Mouse (Mus musculus) ovary, postnatal 14 days (tissue): ENCODE results near the gene Taf1c.
A peak's percentile ranks its signal among the peaks of the same experiment; 100 is the strongest.

Source experiments
- DNase-seq: peaks from one replicate; pipeline ENCODE4 v3.0.0; 2022; ENCODE audit warnings: low spot score

The Taf1c gene

DNA sequence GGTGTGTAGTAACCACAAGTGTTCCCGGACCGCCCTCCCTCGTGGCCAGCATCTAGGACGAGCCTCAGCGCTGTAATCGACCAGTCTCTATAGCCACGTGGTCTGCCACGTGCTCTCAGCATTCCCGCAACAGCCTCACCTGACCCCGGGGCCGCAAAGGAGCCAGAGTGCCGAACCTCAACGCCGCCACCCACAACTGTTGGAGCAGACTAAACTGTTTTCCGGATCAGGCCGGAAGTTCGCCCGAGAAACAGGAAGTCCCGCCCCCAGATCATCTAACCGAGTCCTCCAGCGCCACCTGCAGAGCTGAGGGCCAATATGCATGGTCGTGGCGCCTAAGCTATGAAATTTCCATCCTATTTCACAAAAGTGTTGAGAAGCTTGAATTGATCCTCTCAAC, at the start of gene Taf1c:
Gene Taf1c (minus strand): TSS at position 227 of the 400 bp plus-strand sequence.
- peak; percentile 92 for DNase-seq

DNA sequence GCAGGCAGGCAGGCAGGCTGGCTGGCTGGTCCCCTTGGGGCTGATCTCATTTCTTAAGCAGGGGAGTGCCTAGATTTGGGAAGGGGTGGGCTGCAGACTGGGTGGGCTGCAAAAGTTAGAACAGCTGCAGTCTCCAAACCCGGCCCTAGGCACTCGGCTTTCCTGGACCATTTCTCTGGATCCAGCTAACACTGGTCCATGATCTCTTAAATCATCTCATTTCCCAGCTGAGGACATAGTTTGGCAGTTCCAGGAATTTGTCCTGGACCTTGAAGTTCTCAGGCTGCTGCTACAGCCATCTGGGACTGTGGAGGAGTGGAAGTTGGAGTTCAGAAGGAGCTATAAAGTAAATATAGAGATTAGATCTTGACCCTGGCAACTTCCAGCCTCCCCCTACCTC, 46.3 kb upstream of the Taf1c start:
- no peak for DNase-seq

- DNase-seq, result no peak
These were observed 41.8 kb upstream of the Taf1c start for GRCm38 (mm10) chr8:119646846-119647245.

DNA sequence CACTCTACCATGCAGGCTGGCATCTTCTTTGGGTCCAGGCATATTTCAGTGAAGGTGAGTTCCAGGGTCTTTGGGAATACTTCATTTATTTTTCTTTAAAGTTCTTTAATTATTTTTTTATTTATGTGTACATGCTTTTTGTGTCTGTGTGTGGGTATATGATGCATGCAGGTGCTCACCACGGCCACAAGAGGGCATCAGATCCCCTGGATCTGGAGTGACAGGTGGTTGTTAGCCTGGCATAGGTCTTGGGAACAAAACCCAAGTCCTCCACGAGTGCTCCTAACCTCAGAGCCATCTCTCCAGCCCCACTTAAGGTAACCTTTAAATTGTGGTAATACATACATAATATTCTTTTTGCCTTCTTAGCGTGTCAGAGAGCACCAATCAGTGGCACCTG, 41.2 kb upstream of the Taf1c start:
- no peak for DNase-seq

- DNase-seq, result no peak
These were observed 40.1 kb upstream of the Taf1c start for GRCm38 (mm10) chr8:119644981-119645597.

GRCm38 (mm10) chr8:119644429-119644960, 39.5 kb upstream of the Taf1c start:
- no peak for DNase-seq

GRCm38 (mm10) chr8:119642960-119643359, 37.9 kb upstream of the Taf1c start:
- DNase-seq, result no peak

GRCm38 (mm10) chr8:119641058-119641457, 36.0 kb upstream of the Taf1c start:
- no peak for DNase-seq

DNA sequence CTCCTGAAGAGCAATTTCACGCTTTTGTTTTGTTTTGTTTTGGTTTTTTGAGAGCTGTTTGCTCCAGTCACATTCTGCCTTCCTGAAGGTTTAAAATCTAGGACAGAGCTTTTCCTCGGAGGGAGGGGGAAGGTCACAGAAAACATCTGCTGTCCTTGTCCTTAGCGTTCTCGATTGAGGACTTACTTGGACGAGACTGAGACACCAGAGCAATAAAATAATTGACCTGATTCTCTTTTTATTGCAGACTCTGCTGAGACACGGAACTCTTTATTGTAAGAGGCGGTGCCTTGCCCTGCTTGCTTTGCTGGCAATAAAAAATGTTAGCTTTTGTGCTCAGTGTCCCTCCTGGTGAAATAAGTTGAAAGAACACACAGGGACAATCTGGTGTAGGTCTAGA, 34.8 kb upstream of the Taf1c start:
- DNase-seq, result no peak

- no peak for DNase-seq
These were observed 33.2 kb upstream of the Taf1c start for GRCm38 (mm10) chr8:119638261-119638660.

DNA sequence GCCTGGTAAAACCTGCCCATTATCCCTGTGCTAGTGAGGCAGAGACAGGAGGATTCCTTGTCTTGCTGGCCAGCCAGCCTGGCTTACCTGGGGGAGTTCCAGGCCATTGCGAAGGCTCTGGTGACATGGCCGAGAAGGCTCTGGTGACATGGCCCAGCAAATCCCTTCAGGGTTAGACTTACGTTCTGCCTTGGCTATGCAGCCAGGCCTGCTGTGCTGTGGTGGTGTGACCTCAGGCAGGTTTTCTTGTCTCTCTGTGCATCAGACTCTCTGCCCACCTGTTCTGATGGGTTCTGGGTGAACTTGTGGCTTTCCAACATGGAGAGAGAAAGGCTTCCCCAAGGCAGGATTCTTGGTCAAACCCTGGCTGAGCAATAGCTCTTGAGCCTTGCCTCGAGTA, 32.4 kb upstream of the Taf1c start:
- no peak for DNase-seq

GRCm38 (mm10) chr8:119636766-119637165, 31.7 kb upstream of the Taf1c start:
- DNase-seq, result no peak

DNA sequence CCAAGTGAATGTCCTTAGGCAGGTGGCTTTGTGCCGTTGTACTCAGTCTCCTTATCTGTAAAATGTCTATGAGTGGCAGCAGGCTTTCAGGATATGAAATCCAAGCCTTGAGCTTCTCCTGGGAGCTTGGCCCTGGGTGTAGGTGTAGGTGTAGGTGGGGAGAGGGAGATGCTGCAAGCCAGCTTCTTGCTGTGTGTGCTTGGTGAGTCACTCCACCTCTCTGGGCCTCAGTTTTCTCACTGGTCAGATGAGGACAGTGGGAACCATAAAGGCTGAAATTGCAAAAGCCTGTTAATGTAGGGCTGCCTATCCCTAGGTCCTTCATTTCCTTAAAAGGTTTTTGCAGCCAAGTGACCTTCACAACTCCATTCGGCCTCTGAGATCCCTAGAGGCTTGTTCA, 30.9 kb upstream of the Taf1c start:
- no peak for DNase-seq

GRCm38 (mm10) chr8:119635378-119635777, 30.4 kb upstream of the Taf1c start, which contains the start of gene Kcng4:
Kcng4 (minus strand) TSS chr8:119635680.
- no peak for DNase-seq

DNA sequence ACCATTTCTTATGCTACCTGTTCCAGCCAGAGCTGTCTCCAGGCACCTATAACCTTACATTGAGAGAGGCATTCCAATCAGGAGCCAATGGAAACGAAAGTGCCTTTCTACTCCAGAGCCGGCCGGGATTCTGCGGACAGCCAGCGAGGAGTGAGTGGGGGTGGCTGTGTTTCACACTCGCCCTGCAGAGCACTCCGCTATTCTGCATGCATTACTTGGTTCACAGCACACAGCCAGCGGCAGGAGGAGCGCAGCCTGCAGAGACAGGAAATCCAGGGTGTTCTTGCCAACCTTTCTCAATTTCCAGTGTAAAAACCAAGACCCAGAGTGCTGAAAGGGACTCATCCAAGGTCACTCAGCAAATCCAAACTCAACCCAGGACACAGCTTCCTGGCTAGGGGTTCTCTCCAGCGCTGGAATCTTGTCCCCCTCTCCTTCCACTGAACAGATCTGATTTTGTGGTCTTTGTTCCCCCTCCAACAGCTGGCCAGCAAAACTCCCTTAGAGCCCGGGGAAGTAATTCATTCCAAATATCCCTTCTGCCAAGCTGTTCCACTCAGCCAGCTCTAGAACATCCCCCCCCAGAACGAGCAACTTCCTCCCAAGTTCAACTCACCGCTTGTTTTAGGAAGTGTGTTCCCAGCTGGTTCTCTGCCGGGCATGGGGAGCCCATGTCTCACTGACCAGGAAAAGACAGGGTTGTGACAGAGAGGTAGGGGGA, 29.8 kb upstream of the Taf1c start:
- no peak for DNase-seq

DNA sequence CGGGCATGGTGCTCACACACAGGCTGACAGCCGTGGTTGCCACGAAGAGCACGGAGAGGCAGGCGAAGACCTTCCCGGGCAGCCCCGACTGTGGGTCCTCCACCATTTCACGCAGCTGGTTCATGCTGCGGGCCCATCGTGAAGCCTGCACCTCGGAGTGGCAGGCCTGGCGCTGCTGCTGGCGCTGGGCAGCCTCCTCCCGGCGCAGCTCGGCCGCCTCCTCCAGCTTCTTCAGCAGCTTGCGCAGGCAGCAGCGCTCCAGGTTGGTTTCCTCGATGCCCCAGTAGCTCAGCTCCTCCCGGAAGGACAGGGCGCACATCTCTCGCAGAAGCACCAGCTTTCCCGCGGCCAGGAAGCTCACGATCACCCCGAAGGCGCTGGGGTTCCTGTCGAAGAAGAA, 27.9 kb upstream of the Taf1c start:
- no peak for DNase-seq

GRCm38 (mm10) chr8:119632246-119632645, 27.2 kb upstream of the Taf1c start:
- no peak for DNase-seq

DNA sequence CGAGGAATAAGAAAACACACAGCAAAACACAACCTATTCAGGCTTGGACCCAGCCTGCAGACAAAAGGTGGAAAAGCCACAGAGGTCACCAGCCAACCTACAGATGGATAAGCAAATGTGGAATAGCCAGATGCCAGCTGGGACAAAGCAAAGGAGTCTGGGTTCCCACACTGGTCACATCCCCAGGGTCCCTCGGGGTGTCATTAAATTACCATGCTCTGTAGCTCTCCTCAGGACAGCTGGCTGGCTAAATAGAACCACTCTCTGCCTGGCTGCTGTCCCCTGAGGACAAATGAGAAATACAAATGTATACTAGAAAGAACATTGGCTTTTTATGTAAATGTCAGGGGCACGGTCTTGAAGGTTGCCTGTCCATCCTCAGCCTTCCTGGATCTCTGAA, 25.8 kb upstream of the Taf1c start:
- no peak for DNase-seq

DNA sequence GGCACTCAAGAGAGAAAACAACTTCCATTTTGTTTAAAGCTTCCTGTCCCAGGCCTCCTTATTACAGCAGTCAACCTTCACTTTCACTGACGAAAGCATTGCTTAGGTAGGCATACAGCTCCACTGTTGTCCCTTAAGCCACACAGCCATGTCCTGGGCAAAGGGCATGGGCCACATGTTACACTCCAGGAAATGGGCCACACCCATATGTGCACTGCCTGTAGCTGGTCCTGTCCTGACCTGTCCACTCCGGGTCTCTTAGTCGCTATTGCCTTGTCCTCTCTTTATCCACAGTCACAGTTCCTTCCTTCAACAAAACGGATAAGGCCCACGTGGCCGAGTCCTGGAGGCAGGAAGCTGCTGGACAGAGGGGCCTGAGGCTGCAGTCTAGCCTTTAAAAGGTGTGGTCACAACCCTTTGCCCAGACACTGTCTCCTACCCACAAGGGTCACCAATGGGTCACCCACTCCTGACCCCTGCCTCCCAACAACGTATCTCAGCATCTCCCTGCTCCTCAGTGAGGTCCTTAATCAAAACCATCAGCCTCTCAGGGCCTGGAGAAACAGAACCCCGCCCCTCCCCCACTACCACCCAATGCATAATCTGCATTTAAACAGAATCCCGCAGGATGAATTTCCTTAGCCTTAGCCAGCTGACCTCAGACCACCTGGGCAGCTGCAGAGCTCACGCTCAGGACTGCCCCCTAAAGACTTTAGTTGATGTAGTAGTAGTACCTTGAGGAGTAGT, 22.8 kb upstream of the Taf1c start:
- DNase-seq, result no peak

DNA sequence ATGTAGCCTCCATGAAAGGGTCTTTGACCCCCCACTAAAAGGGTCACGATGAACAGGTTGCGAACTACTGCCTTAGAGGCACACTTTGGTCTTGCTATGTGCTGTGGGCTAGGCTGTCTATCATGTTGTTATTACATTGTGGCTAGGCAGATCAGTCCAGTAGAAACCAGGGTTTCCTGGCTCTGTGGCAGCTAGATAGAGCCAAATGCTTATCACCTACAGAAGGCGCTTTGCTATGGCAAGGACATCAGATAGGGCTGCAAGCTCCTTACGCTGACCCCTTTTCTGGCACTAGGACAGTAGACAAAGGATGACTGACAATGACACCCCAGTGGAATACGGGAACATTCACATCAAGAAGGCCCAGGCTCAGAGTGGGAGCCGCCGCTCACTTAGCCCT, 22.2 kb upstream of the Taf1c start:
- no peak for DNase-seq

- DNase-seq, result no peak
These were observed 20.8 kb upstream of the Taf1c start for GRCm38 (mm10) chr8:119625788-119626187.

GRCm38 (mm10) chr8:119624916-119625315, 19.9 kb upstream of the Taf1c start:
- no peak for DNase-seq

GRCm38 (mm10) chr8:119623744-119624143, 18.7 kb upstream of the Taf1c start:
- DNase-seq, result no peak
